Comparison of ENCODE assay signal across 8 mouse cellular contexts in the genomic region with DNA sequence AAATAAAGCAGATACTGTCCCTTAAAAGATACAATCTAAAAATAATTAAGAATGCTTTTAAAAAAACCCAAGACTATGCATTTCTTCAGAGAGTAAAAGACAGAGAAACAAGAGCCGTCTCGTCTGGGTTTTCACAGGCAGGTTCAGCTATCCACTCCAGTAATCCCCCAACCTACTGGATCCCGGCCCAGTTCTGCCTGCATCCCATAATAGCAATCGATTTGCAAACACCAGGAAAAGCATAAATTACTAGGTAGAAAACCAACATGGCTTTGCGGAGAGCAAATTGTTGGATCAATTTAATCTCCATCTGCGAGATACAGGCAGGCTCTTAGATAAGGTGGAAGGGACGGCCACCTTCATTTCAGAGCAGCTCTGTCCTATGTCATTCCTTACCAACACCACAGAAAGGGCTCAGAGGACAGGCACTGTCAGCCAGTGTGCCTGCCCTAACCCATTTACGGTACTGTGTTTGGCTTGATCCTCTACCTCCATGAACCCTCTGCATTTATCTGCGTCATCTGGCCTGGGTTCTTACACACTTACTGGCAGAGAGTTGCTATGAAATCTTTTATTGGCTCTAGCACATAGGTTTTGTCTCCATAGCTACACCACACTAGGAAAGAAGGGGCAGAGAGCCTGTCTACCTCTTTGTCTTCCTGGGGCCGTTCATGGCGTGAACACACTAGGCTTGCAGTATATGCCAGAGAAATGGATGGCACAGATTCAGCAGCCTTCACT.
DNase-seq lines count a peak whose midpoint lies in the region; ATAC-seq lines count a peak whose summit lies in the region.

No protein-coding gene starts in this region.

- peak; percentile 83 for ATAC-seq in forebrain, embryonic 16.5 days
- ATAC-seq in midbrain, embryonic 14.5 days (ENCODE audit: low FRiP score, low TSS enrichment), result peak; percentile 60
- no peak for ATAC-seq in erythroid progenitor cell, adult 5-6 weeks (replicated peaks; ENCODE audit: low FRiP score, poor library complexity, severe bottlenecking)

- WGBS in forebrain, embryonic 16.5 days, result 17% methylated on average over 11 of the region's 11 CpGs
- WGBS in midbrain, embryonic 14.5 days, result 66% methylated on average over 11 of the region's 11 CpGs

- no peaks in the 10 kb centered on the region for H3K36me3 ChIP-seq in forebrain, embryonic 16.5 days (ENCODE audit: control insufficient read depth, insufficient read depth)
- H3K36me3 ChIP-seq in midbrain, embryonic 14.5 days (ENCODE audit: control insufficient read depth, insufficient read depth, low read length), result no peaks in the 10 kb centered on the region

- intact Hi-C loops in left cerebral cortex, postnatal 4 days (cut with DNase I), result no loop called here

- H3K27me3 ChIP-seq in forebrain, embryonic 16.5 days (replicated peaks; ENCODE audit: control insufficient read depth, insufficient read depth, low read length), result no peaks in the 10 kb centered on the region
- H3K27me3 ChIP-seq in midbrain, embryonic 14.5 days (ENCODE audit: control insufficient read depth, insufficient read depth, low read length), result no peaks in the 10 kb centered on the region

- H3K9ac ChIP-seq in forebrain, embryonic 16.5 days (replicated peaks; ENCODE audit: low read depth, low read length), result peak overlapping the region; percentile 23; the same call in 1 of the 2 replicates
- no peak overlapping the region for H3K9ac ChIP-seq in midbrain, embryonic 14.5 days (replicated peaks; ENCODE audit: low read length)

- H3K4me2 ChIP-seq in forebrain, embryonic 16.5 days (ENCODE audit: low read length), result peak overlapping the region; percentile 37
- H3K4me2 ChIP-seq in midbrain, embryonic 14.5 days (ENCODE audit: low read length), result peak overlapping the region; percentile 11; the same call in 1 of the 2 replicates

- H3K27ac ChIP-seq in forebrain, embryonic 16.5 days (ENCODE audit: low read length), result peak overlapping the region; percentile 87
- H3K27ac ChIP-seq in midbrain, embryonic 14.5 days (replicated peaks; ENCODE audit: low read depth, low read length), result peak overlapping the region; percentile 37

- peak; percentile 48 for DNase-seq in left cerebral cortex, postnatal 4 days
- DNase-seq in left cerebral cortex, adult 8-10 months (ENCODE audit: low spot score in 2 of 2), result no peak
- peak; percentile 76 to 82 for DNase-seq in cerebellum, postnatal 10 days
- DNase-seq in midbrain, embryonic 14.5 days, result peak; percentile 61
- no peak for DNase-seq in thymus, postnatal 25 days
- DNase-seq in spleen, postnatal 10 days (ENCODE audit: low spot score in 2 of 2), result no peak

- no peak overlapping the region for H3K4me3 ChIP-seq in forebrain, embryonic 16.5 days (replicated peaks; ENCODE audit: low read length)
- H3K4me3 ChIP-seq in midbrain, embryonic 14.5 days (replicated peaks; ENCODE audit: low read depth, low read length), result no peak overlapping the region

- H3K9me3 ChIP-seq in forebrain, embryonic 16.5 days (ENCODE audit: control insufficient read depth, low read length), result no peaks in the 10 kb centered on the region
- no peaks in the 10 kb centered on the region for H3K9me3 ChIP-seq in midbrain, embryonic 14.5 days (ENCODE audit: control insufficient read depth, low read length)

- peaks cover 34% of the 10 kb centered on the region for H3K4me1 ChIP-seq in forebrain, embryonic 16.5 days (replicated peaks; ENCODE audit: control insufficient read depth, insufficient read depth, low read length)
- peaks cover 7% of the 10 kb centered on the region for H3K4me1 ChIP-seq in midbrain, embryonic 14.5 days (ENCODE audit: control insufficient read depth, insufficient read depth, low read length)

Comparison
In these comparisons a context has a peak if more than half of its experiments do, and no peak if none do; other contexts are left out.
1. DNase-seq: peak in left cerebral cortex, postnatal 4 days (single experiment), cerebellum, postnatal 10 days (2 of 2) and midbrain, embryonic 14.5 days (single experiment); none in left cerebral cortex, adult 8-10 months (0 of 2), thymus, postnatal 25 days (single experiment) and spleen, postnatal 10 days (0 of 2).